Mouse (Mus musculus): ENCODE data around the gene Rbm42.

- TF ChIP-seq CTCF (conservative IDR thresholded peaks at IDR 0.05; ENCODE audit: low read length) (no peak), NANOG (IDR thresholded peaks at IDR 0.05; ENCODE audit: borderline replicate concordance, low read length) (no peak)
Measured at GRCm38 (mm10) chr7:30594510-30595024, 55.5 kb downstream of the Rbm42 start.

All from E14TG2a.4 (cell line).